Mouse (Mus musculus) embryonic fibroblast, embryonic 13.5 days (primary cell): ENCODE results near the gene Nova2.

Experiments
- CTCF ChIP-seq: IDR thresholded peaks from 2 replicates; pipeline ENCODE4 v1.5.1; 2011; ENCODE audit warnings: mild to moderate bottlenecking, control low read depth, low read length, moderate library complexity, borderline replicate concordance; ENCODE audit not compliant: insufficient read depth
- POLR2A ChIP-seq: IDR thresholded peaks from 2 replicates; pipeline ENCODE4 v1.6.1; 2011; ENCODE audit warnings: low read depth, mild to moderate bottlenecking, control low read depth, low read length, moderate library complexity

DNA sequence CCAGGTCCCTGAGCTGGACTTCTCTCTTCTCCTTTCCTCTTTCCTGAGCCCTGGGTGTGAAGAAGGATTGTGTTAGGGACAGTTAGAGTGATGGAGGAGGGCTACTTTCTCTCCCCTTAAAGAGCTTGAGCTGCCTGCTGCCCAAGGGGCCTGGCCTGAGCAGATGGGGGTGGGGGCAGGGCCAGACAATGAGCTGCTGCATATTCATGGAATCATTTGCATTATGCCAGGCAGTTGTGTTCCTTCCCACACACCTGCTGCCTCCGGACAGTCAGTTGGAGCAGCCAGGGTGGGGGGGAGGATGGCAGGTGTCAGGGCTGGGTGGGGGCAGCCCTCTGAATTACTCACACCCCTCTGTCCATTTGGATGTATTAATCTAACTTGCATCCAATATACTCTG is 16.7 kb downstream of the Nova2 start:
- no peak for TF ChIP-seq CTCF
- TF ChIP-seq POLR2A = no peak
